Mouse (Mus musculus): ENCODE measurements at regions not wholly inside any gene's neighbourhood (a gene's known extent, or its start where the extent isn't known, plus 50 kb on each side); places are given as distances from the start of the nearest gene placed in this dataset.

DNA sequence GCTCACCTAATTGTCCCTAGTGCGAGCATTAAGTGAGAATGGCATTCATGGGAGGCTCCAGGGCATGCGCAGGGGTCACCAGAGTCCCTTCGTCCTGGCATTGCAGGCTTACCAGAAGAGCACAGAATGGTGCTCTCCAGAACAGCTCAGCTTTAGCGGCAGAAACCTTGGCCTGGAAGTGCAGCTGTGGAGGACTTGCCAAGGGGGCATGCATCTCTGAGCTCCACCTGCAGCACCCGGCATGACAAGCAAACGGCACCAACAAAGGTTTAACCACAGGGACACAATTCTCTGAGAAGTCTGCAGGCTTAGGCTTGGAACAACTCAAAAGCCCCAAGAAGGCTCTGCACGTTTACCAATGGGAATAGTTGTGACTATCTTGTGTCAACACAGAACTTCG lies 128.4 kb downstream of the Rpap3 start:
- ATAC-seq: no peak

DNA sequence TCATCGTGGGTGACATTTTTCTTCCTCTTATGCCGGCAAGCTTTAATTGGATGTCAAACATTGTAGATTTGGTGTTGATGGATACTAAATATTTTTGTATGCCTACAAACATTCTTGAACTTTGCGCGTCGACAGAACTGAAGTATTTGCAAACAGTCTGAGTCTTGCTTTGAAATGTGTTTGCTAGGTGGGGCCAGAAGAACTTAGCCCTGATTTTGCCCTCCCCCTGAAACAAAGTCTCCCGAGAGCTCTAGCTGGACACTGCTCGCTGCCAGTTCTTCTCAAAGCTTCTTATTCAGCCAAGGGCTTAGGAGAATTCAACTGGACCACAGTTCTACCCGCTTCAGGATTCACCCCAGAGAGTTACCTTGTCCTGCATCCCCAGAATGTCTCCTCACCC lies 133.0 kb downstream of the Rpap3 start:
- ATAC-seq: no peak

DNA sequence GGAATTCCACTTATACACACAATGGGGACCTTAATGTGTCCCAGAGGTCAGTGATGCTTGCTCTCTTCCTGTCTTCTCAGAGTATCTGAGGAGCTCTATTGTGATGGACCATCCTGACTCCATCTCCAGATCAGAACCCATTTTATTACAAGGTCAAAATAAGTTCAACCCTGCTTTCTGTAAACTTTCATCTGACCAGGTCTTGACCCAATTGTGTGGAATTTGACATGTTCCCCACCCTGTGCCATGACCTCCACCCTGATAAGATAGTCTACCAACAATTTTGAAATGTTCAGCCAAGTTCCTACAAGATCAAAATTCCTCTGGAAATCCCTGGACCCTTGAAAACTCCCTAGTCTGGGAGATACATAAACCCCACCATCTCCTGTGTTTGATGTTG lies 133.7 kb downstream of the Rpap3 start:
- ATAC-seq: no peak

DNA sequence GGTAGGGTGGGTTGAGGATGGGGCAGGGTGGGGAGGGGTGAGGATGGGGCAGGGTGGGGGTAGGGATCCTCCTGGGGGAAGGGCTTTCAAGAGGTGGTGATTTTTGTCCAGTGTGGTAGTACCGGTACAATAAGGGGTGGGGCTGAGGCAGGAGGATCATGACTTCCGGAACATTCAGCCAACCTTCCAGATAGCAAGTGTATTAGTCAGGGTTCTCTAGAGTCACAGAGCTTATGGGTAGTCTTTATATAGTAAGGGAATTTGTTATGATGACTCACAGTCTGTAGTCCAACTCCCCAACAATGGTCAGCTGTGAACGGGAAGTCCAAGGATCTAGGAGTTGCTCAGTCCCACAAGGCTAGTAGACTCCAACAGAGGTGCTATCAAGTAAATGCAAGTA lies 145.5 kb downstream of the Rpap3 start:
- no peak for ATAC-seq

DNA sequence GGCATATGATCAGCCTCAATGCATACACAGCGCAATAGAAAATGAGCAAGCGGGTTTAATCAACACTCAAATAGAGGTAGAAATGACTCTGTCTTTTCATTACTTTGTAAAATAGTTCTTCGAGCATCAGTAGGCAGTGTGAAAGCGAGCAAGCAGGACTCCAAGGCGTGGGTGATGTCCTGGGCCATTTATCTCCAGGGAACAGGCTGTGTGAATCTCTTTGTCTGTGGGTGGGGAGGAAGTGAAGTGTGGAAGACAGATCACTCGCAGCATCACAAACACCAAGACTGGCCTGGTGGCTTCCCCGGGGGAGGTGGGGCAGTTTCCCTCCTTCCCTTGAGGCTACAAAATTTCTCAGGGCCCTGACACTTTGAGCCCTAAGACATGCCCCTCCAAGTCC lies 146.9 kb downstream of the Rpap3 start:
- ATAC-seq: no peak

DNA sequence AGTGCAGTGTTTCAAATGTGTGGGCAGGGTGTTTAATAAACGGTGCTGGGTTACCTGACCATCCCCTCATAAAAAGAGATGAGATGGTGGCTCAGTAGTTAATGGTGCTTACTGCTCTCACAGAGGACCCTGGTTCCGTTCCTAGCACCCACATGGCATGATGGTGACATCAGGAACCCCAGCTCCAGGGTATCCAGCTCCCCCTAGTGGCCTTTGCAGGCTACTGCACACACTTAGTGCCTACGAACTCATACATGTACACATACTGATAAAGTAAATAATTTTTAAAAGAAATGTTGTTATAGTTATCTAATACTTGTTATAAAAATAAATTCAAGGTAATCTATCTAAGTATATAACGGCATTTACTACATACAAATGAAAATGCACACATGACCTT lies 157.3 kb downstream of the Rpap3 start:
- ATAC-seq: no peak

DNA sequence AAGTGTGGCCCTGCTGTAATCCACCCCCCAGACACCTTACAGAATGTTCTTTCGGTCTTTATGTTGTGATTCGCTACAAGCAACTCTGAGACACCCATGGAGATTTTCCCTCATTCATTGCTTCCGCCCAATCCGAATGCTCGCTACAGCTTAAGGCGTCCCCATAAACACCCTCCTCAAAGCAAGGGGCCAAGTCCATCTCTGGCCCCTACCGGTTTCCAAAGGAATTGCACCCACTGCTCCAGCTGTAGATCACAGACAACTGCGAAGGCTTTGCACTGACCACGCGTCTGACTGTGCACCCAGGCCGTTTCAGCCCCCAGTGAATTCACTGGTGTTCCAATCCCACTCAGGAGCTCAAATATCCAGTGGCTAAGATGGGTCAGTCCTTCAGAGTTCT lies 160.6 kb downstream of the Rpap3 start:
- ATAC-seq: no peak

DNA sequence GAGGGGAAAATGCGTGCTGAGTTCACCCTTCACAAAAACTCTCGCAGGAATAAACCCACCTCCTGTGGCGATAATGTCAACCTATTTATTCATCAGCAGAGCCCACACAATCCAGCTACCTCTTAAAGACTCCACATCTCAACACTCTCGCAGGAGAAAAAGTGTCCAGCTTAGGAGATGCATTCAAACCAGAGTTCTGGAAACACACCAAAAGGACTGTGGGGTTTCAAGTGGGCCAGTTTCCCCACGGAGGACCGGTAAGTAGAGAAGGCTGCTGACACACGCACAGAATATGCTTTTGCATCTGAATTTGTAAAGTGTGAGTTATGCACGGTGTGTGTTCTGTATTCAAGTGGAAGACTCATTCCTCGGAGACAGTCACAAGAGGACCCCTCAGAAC lies 164.0 kb downstream of the Rpap3 start:
- ATAC-seq: no peak

DNA sequence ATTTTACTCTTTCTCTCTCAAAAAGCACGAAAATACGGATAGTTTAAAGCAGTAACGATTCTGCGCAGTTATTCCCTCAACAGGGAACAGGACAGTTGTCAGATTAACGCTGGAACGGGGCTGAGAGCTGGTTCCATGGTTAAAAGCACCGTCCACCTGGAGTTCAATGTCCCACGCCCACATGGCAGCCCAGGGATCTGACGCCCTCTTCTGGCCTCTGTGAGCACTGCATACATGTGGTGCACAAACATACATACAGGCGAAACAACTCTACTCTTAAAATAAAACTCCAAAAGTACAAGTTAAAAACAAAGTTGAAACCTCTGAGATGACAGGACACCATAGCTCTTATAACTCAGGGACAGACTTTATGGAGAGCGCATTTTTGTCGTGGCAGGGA lies 169.5 kb downstream of the Rpap3 start:
- ATAC-seq: no peak

DNA sequence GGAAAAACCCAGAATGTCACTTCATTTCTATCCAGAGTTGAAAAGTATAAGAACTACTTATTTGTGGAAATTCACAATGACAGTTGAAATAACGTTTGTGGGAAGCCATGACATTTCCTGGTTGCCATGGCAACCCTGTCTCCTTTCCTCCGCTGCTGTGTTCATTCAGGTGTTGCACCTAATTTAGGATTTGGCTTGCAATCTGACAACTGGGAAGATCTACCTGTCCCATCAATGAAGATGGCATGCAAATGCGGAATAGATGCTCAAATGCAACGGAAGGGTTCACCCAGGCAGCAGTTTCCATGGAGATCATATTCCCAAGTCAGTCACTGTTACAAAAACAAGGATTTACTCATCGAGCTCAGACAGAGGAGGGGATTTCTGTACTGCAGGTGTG lies 170.7 kb downstream of the Rpap3 start:
- ATAC-seq: no peak

DNA sequence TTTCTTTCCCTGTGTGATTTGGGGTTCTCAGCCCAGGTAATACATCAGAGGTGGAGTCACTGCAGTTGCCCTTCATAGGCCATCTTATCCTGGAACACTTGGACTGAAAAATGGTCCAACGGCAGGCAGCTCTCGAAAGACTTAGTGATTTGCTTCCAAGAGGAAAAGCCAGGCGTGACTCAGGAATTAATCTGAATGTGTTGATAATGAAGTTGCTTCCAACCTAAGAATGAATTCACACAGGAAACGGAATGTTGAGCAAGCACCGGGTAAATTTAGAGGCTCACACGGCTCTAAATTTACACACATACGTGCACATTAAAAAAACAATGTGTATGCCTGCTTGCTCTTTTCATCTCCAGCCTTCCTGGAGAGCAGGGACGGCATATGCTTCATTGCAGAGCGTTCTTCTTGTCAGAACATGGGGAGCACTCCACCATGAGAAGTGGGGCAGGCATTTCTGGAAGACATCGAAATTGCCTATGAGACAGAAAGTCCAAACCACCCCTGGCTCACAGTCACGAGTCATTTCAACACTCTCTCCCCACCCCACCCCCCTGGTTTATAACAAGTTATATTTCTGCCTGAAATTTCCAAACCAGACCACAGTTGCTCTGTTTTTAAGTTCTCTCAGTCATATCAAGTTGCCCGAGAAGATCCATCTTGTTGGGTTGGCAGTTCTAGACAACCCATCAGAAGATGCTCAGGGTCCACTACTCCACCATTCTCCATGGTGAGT lies 171.9 kb downstream of the Rpap3 start:
- no peak for ATAC-seq

DNA sequence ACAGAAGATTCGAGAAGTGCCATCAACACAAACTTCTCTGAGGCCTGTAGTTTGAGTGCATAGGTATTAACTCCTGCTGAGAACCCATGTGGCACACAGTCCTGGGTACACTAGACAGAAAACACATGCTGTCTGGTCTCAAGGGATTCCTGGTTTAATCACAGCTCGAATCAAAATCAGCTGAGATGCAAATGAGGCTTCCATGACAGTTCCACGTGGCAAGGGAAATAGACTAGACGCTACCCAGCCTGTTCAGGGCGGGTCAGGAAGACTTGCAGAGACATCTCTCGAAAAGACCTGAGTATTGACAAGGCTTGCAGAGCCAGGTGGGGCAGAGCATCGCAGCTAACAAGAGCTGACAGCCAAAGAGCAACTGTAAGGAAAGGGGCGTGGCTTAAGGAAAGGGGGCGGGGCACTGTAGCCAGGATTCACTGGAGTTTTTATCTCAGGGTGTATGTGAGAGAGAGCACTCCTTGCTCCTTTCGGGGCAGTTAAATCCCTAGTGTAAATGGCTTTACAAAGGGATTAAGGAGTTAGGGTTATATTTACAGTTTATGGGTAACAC lies 173.2 kb downstream of the Rpap3 start:
- ATAC-seq: no peak

DNA sequence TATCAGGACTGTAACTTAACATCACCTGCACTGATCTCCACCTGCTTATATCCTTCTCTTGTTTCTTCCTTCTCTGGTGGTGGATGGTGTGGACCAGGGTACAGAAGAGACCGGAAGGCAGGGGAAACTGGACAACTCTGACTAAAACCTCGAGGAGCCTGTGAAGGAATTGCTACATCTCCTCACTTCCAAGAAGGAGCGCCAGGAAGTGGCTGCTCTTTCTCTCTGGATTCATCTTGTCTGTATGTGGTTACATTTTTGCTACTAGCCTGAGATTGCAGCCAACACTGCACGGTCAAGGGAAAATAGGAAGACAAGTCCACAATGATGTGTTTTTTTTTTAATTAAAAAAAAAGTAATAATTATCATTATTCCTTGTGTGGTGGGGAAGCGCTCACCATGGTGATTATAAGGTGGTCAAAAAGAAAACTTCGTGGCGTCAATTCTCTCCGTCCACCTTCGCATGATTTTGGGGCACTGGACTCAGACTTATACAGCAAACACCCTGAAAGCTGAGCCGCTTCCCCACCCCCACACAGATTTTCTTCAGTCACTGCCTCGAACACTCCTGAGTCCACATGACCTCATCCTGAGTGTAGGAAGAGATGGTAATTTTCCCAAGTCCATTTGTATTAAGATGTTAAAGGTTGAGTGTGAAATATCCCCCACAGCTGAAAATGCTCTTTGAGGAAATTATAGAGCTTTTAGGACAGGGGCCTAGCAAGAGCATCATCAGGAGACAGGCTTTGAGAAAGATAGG lies 177.2 kb downstream of the Rpap3 start:
- ATAC-seq: no peak

DNA sequence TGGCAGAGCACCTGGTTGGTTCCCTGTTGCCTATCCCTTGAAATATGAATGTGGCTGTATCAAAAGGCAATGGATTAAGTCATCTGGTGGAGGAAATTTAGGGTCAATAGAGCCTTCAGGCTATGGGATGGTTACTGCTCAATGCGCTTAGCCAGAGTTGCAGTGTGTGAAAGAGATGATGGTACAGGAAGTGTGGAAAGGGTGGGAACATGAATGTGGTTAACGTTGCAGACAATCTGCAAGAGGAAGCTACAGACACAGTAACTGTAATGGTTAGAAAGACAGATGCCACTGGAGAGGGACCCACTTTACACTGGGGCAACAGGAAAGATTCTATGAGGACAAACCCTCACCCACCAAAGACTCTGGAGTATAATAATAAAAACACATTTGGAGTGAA lies 185.2 kb downstream of the Rpap3 start:
- no peak for ATAC-seq

DNA sequence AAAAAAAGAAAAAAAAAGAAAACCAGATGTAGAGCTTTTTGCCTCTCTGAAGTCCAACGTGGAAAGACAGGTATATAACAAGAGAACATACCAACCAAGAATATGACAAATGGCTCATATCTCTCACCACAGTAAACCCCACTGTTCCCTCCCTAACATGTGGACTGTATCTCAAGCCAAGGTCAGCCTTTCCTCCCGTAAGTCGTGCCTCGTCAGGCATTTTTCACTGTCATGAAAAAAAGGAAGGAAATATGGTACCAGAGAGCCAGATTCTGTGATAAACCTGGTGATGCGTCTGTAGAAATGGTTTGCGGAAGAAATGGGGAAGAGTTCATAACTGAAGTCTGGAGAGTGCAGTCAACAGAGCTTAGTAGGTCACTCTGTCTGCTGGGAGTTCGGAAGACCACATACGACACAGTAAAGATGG lies 185.7 kb downstream of the Rpap3 start:
- no peak for ATAC-seq

DNA sequence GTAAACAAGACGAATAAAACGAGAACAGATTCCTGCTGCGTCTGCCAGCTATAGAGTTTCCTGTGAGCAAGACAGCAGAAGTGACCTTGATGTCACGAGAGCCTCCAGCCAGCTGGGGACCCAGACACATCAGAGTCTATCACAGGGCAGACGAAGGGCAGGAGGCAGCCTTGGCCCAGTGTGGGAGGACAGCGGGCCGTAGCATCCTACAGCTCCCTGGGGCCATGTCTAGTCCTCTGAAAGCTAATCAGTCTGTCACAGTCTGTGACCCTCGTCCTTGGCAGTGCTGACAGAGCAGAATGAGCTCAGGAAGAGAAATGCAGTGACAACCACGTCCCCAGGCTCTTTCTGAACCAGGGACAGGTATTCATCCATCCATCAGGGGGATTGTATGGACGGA lies 187.7 kb downstream of the Rpap3 start:
- no peak for ATAC-seq

DNA sequence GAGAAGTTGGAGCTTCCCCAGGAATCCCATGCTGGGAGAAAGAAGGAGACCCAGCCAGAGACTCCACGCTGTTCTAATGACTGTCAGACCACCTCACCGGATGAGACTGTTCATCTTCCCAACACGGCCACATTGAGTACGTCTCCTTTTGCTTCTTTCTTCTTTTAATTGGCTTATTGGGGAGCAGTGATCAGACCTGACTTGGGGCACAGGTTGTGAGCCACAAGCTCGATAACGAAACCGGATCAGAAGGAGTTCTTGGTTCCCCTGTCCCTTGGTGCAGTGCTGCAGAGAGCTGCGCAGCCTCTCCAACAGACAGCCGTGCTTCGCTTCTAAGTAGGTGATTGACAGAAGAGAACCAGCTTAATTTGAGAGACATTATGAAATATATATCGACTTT lies 188.4 kb downstream of the Rpap3 start:
- no peak for ATAC-seq

DNA sequence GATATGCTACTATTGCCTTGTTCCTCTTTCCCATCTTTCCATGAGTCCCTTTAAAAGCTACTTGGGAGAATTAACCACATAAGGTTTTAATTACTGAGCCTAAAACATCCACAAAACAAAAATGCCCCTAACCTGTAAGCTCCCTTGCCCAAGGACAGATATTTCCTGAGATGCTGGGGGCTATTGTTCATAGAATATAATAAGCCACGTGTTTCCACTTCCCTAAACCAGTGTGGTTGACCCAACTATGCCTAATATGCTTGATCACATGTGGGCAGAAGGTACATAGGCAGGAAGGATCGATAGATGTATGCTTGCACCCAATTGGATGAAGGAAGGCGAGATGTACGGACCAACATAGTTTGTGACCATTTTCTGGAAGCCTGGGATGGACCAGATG lies 189.9 kb downstream of the Rpap3 start:
- no peak for ATAC-seq

DNA sequence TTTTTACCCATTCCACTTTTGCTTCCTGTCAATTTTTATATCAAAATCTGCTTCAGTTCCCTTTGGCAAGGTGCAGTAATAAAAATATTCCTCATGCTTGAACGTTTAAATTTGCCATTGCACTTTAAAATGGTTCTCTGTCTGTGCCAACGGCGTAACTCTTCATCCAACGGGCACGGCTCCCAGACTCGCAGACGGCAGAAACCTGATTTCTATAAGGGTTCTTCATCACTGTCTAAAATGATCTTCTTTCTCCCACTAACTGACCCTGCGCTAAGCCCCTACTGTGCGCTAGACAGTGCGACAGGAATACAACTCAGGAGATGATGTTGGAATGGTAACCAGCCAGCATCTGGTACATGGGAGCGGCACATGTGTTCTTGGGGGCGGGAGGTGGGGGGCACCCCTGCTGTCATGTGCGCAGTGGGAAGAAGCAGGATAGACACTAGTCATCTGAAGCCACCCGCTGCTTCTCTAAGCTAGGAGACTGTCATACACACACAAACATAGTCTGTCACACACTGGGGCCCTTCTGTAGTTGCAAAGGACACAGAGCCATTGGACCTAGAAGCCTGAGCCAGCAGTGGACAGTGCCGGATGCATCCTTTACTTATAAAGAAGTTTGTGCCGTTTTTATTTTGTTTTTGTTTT lies 197.8 kb downstream of the Rpap3 start:
- no peak for ATAC-seq

DNA sequence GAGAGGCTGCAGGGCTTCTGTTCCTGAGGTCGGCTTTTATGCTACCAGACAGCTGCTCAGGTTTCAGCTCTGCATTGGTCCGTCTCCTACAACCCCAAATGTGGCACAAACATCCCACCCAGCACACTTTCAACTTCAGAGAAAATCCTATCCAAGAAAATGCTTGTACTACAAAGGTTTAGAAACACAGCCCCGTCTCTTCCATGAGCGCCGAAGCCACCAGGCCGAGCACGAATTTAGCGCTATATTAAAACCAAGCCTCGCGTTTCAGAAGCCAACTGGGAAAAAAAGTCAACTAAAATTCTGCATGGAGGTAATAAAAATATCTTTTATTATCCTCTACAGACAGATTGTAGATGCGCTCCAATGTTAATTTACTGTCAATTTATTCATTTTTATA lies 198.4 kb downstream of the Rpap3 start:
- no peak for ATAC-seq

DNA sequence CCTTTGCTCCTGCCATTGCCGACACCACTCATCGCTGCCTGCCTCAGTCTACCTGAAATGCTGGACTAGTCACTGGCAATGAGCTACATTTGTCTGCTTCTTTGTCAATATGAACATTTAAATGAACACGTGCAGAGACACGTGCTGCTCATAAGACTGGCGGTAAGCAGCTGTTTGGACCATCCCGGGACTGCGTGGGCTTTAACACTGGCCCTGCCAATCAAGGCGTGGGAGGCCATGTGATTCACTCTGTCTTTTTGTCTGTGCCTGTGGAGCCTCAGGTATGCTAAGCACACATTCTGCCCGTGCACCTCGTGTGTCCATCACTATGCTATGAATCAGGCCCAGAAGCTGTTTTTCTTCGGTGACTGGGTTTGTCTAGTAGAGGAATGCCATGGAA lies 199.9 kb downstream of the Rpap3 start:
- no peak for ATAC-seq

DNA sequence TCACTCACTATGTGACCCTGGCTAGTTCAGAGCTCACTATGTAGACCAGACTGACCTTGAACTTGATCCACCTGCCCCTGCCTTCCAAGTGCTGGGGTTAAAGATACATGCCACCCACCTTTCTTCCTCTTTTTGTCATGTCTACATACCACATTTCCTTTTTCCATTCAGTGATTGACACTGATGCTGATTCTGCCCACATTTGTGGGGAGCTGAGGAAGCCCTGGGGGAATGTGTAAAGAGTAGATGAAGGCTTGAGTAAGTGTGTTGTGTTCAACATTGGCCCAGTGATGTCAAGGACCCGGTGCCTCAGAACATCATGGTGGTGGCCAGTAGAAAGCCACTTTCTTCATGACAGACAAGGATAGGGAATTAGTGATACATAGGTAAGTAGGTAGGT lies 201.3 kb downstream of the Rpap3 start:
- ATAC-seq: no peak

DNA sequence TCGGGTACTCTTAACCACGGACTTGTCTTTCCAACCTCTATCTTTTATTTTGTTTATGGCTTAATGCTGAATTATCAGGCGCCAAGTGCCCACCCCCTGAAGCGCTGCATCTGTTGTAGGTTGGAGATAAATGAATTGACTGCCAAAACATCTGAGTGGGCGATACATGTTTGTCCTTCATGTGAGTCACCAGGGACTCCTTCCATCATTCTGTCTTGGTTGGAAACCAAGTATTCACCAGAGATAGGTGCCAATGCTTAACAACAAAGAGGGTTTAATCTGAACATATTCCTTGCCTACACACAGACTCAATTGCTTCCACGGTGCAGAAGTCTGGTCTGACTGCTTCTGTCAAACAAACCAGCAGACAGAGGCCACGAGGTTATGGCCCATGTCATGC lies 203.6 kb downstream of the Rpap3 start:
- ATAC-seq: no peak

DNA sequence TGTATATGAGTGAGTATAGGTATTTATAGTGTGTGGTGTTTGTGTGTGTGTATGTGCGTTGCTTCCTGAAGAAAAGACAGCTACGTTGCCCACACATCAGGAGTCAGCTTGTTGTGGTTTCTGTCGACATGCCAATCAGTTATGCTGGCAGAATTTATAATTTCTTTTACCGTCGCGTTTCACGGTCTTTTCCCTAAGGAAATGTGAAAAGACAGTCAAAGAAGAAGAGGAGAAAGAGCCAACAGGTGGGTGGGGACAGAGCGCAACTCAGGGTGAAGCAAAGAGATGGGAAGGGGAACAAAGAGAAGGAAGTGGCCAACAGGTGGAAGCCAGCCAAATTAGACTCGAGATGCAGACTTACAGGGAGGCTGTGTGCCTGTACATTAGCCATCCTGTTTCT lies 204.2 kb downstream of the Rpap3 start:
- no peak for ATAC-seq

All from activated CD4-positive, CD25-positive, alpha-beta regulatory T cell, adult 4 months (primary cell).